Mouse (Mus musculus) heart, postnatal 0 days (tissue): ENCODE measurements at regions not wholly inside any gene's neighbourhood (a gene's known extent, or its start where the extent isn't known, plus 50 kb on each side); places are given as distances from the start of the nearest gene placed in this dataset.

ENCODE experiments used
- ATAC-seq: fragments of 200-750 bp; cut with Nextera tagmentation; 2 replicates; pipeline ENCODE4 v1.8.0; 2017; ENCODE audit warnings: low read depth, moderate number of reproducible peaks, moderate library complexity; ENCODE audit not compliant: insufficient read depth
- DNase-seq: peaks from one replicate; pipeline ENCODE4 v3.0.0-alpha.2; 2016; ENCODE audit warnings: low spot score
- H3K27ac ChIP-seq: fragments of 300-500 bp; sonication (generic); 2 replicates; pipeline ENCODE4 v1.5.1; 2014; ENCODE audit warnings: low read depth, mild to moderate bottlenecking
- H3K27me3 ChIP-seq: fragments of 300-500 bp; sonication (generic); 2 replicates; pipeline ENCODE4 v1.6.1; 2014; ENCODE audit warnings: low read length, mixed read lengths; ENCODE audit not compliant: control insufficient read depth, insufficient read depth
- H3K36me3 ChIP-seq: fragments of 300-500 bp; sonication (generic); replicated peaks from 2 replicates; pipeline ENCODE4 v1.6.1; 2014; ENCODE audit warnings: low read length, mixed read lengths; ENCODE audit not compliant: control insufficient read depth, insufficient read depth
- H3K4me1 ChIP-seq: fragments of 300-500 bp; sonication (generic); 2 replicates; pipeline ENCODE4 v1.6.1; 2014; ENCODE audit warnings: antibody characterized with exemption; ENCODE audit not compliant: control insufficient read depth, insufficient read depth
- H3K4me2 ChIP-seq: fragments of 300-500 bp; sonication (generic); 2 replicates; pipeline ENCODE4 v1.6.1; 2014; ENCODE audit warnings: low read depth, mild to moderate bottlenecking, low read length, moderate library complexity
- H3K4me3 ChIP-seq: fragments of 300-500 bp; sonication (generic); 2 replicates; pipeline ENCODE4 v1.5.1; 2014; ENCODE audit warnings: low read depth, low read length
- H3K9ac ChIP-seq: fragments of 300-500 bp; sonication (generic); replicated peaks from 2 replicates; pipeline ENCODE4 v1.6.1; 2014; ENCODE audit warnings: low read depth, low read length, mixed read lengths
- H3K9me3 ChIP-seq: fragments of 300-500 bp; sonication (generic); replicated peaks from 2 replicates; pipeline ENCODE4 v1.6.1; 2016; ENCODE audit warnings: low read length; ENCODE audit not compliant: control insufficient read depth
- CTCF ChIP-seq: IDR thresholded peaks from 2 replicates; pipeline ENCODE4 v1.5.1; 2016; ENCODE audit warnings: antibody characterized with exemption, control low read depth, low read depth
- EP300 ChIP-seq: IDR thresholded peaks from 2 replicates; pipeline ENCODE4 v1.6.1; 2016; ENCODE audit warnings: antibody characterized with exemption, low read depth
- WGBS: fragments of 180-500 bp; shearing (Covaris S2); extraction: QIAGEN DNeasy Blood & Tissue Kit; methylation state at CpG from one replicate; pipeline ENCODE4 v1.1.7; 2014; 5-methylcytosine and 5-hydroxymethylcytosine counted together

DNA sequence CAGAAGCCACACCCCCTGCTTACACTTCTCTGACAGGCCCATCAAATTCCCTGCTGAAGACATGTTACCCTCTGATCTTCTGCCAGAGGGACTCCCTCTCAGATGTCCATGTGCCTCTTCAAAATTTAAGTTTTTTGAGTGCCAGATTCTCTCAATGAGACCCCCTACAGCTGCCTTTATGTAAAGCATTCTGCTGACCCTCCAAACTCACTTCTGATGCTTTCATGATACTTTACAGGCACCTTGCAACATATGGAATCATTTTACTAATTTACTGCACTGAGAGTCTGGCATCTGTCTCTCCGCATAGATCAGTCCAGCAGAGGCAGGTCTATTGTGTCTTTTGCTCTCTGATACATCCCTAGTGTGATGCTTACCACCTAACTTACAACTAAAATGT, 601.4 kb upstream of the Camk1g start:
- Histone ChIP-seq H3K9ac (no peak overlapping the region), H3K36me3 (no peaks in the 10 kb centered on the region), H3K27me3 (no peaks in the 10 kb centered on the region), H3K4me1 (no peaks in the 10 kb centered on the region), H3K4me2 (no peak overlapping the region), H3K4me3 (no peak overlapping the region), H3K9me3 (no peaks in the 10 kb centered on the region), H3K27ac (no peak overlapping the region)
- DNase-seq (no peak), ATAC-seq (no peak)
- WGBS: 74% methylated on average over 1 of the region's 1 CpGs
- TF ChIP-seq EP300 (no peak), CTCF (no peak)

DNA sequence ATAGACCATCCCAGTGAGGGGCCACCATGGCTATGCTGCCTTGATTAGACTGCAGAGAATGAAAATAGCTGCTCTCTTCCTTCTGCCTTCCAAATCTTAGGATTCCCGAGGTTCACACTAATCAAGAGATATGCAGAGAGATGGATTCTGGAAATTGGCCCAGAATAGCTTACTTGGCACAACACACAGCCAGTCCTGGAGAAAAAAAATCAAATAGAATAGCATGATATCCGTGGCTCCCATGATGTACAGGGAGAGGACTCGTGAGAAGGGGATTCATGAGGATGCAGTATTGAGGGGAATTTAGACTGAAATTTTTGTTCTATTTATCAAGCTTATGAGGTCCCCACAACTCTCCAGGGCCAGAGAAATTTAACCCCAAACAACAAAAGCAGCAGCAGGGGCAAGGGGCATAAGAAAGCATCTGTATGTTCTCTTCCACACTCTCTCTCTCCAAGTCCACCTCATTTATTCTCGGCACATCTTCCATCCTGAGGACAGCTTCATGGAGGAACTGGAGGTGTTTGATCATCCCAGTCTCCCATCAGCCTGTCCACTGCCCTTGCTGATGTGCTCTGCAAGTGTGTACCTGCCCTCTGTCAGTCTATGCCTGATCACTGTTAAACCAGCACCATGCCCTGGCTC, 599.3 kb upstream of the Camk1g start:
- Histone ChIP-seq H3K4me2 (no peak overlapping the region), H3K4me3 (no peak overlapping the region), H3K36me3 (no peaks in the 10 kb centered on the region), H3K27ac (no peak overlapping the region), H3K4me1 (no peaks in the 10 kb centered on the region), H3K9ac (no peak overlapping the region), H3K27me3 (no peaks in the 10 kb centered on the region), H3K9me3 (no peaks in the 10 kb centered on the region; the same call in 1 of the 2 replicates)
- ATAC-seq (no peak), DNase-seq (no peak)
- no peak for TF ChIP-seq CTCF
- no peak for TF ChIP-seq EP300
- WGBS: 50% methylated on average over 4 of the region's 4 CpGs

DNA sequence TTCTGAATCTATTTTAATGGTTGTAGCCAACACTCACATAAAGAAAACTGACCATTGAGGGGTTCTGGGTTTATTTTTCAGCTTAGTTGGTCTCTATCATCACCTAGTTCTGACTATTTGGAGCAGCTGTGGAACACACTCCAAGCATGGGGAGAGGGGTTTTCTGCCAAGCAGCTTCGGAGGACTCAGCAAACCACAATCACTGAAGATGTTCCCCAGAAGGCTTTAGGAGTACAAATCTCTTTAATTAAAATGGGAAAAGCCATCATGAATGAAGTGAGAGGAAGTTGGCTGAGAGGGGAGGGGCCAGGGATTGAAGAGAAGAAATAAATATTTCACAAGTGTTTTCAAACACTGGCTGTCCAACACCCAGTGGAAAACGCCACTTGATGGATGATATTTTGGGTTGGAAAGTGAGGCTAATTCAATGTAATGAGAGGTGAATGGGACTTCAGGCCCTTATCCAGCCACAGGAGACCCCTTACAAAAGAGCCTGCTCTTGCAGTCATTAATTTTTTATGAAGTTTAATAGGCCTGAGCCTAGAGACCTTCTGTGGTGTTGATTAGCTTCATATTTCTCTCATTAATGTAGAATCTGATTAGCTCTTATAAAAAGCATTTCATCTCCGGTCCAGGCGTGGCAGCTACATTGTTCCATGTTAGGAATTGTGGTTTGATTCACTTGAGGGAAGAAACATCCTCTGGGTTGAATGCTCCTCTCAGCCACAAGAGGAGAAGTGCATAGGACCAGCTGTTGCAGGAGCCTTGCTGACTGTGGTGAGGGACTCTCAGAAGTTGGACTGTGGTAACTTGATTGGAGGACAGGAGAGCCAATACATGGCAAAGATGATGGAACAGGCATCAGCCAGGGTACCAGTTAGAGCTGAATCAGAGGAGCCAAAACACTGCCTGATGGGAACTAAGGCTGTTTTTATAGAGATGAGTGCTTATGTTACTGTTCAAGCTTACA, 598.1 kb upstream of the Camk1g start:
- H3K4me1 ChIP-seq: no peaks in the 10 kb centered on the region
- H3K27ac ChIP-seq: no peak overlapping the region
- H3K9me3 ChIP-seq: no peaks in the 10 kb centered on the region; the same call in 1 of the 2 replicates
- no peak overlapping the region for H3K4me2 ChIP-seq
- no peaks in the 10 kb centered on the region for H3K36me3 ChIP-seq
- H3K27me3 ChIP-seq: no peaks in the 10 kb centered on the region
- DNase-seq (no peak), ATAC-seq (no peak)
- no peak for TF ChIP-seq CTCF
- TF ChIP-seq EP300: no peak
- H3K9ac ChIP-seq: no peak overlapping the region
- WGBS: 83% methylated on average over 4 of the region's 4 CpGs
- H3K4me3 ChIP-seq: no peak overlapping the region

DNA sequence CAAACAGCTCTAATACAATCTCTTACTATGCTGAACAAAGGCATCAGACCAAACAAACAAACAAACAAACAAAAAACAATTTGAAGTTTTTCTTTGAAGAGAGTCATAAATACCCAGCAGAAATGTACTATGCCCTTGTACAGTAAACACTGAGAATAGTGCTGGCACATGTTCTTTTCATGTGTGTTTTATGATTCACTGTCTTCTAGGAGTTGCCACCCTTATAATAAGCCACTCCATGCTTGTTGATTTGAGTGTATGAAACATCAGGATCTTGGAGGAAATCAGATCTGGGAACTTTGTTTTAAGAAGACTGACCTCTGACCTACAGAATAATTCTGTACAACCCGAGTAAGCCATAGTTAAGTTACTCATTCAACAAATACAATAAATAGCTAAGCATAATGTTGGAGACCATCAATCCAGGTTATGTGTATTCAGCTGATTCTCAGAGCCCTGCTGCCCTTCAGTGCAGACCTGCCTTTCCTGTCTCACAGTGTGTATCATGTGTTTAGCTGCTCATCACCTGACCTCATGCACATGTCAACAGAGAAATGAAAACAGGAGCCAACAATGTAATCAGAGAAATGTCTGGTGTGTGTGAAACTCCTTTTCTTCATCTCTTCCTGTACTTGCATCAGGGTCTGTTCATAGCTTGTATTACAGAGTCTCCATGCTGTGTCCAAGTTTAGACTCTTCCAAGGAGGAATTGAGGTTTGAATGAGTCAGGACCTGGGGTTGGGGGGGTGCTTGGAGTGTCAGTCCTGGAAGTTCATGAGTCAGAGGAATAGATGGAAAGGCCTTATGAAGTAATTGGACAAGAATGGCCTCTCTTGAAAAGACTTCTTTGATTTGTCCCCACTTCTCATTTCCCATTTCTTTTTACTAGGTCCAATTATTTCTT, 596.8 kb upstream of the Camk1g start:
- H3K27ac ChIP-seq: no peak overlapping the region
- no peak for TF ChIP-seq CTCF
- no peak overlapping the region for H3K4me3 ChIP-seq
- H3K9me3 ChIP-seq: no peaks in the 10 kb centered on the region; the same call in 1 of the 2 replicates
- H3K36me3 ChIP-seq: no peaks in the 10 kb centered on the region
- no peak overlapping the region for H3K4me2 ChIP-seq
- DNase-seq: no peak
- H3K27me3 ChIP-seq: no peaks in the 10 kb centered on the region
- no peaks in the 10 kb centered on the region for H3K4me1 ChIP-seq
- ATAC-seq: no peak
- H3K9ac ChIP-seq: no peak overlapping the region
- WGBS: 37% methylated on average over 1 of the region's 1 CpGs

DNA sequence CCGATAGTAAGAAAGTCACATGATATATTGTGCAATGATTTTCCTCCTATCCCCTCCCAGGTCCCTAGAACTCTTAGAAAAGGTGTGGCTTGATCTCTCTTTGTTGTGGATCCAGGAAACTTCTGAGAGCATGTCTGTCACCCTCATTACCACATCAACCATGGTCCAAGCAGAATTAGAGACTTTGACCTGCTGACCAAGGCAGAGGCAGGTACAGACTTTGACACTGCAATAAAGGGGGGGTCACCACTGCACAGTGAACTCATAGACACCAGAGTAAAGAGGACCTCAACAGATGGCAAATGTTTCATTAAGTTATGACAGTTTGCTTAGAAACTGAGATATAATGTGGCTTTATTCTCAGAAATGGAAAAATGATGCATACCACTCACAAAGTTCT, 595.2 kb upstream of the Camk1g start:
- Histone ChIP-seq H3K4me1 (no peaks in the 10 kb centered on the region), H3K9me3 (no peaks in the 10 kb centered on the region; the same call in 1 of the 2 replicates), H3K4me2 (no peak overlapping the region), H3K9ac (no peak overlapping the region), H3K4me3 (no peak overlapping the region), H3K27ac (no peak overlapping the region), H3K27me3 (no peaks in the 10 kb centered on the region), H3K36me3 (no peaks in the 10 kb centered on the region)
- no peak for TF ChIP-seq CTCF
- TF ChIP-seq EP300: no peak
- ATAC-seq: no peak
- no peak for DNase-seq
- WGBS: 69% methylated on average over 1 of the region's 1 CpGs
